Mouse (Mus musculus) c-Kit-positive CD71-negative TER-119-negative erythroid progenitor cells, embryonic 14.5 days (primary cell): ENCODE results near the gene Ampd2.

ENCODE experiments used
- DNase-seq: peaks from one replicate; pipeline ENCODE4 v3.0.0-alpha.2; 2013; ENCODE audit warnings: low read depth

Ampd2 gene

GRCm38 (mm10) chr3:108094976-108095760, 8.7 kb upstream of the Ampd2 start:
- DNase-seq: no peak

GRCm38 (mm10) chr3:108094146-108094545, 7.7 kb upstream of the Ampd2 start:
- no peak for DNase-seq

DNA sequence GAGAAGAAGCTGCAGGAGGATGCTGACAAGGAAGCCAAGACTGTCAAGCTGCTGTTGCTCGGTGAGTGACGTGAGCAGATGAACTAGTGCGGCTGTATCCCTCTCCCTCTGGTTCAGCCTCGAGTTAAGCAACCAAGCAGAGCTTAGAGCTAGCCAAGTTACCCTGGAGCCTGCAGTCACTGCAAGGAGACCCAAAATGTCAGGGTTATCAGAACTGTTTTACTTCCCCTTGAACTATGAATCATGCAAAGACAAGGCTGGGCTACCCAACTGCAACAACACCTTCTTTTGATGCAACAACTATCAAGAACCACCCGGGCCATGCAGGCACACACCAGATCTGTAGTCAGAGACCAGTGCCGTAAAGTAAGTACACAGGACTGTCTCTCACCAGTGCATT, 6.9 kb upstream of the Ampd2 start:
- DNase-seq: no peak

DNA sequence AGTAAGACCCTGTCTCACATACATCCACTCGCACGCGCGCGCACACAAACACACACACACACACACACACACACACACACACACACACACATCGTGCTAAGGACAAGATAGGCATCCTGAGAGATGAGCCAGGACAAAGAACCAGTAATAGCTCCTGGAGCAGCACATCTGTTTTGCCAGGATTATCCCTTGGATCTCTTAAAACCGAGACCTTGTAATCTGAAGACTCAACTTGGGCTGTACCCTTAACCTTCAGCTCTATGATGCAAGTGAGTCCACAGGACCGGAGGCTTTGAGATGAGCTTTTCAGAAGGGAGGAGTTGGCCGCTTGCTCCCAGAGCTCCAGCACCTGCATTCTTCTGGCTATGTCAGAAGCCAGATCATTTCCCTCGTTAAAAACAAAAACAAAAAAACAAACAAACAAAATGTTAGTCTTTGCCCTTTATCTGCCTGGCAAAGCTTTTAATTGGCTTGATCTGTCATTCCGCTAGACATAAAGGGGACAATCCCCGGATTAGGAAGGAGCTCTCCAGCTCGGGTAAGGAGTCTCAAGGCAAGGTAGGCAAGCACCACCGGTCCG, 6.2 kb upstream of the Ampd2 start, which contains the start of gene Gnat2:
Gene Gnat2 (plus strand): TSS at position 254 of the 580 bp plus-strand sequence.
- no peak for DNase-seq

DNA sequence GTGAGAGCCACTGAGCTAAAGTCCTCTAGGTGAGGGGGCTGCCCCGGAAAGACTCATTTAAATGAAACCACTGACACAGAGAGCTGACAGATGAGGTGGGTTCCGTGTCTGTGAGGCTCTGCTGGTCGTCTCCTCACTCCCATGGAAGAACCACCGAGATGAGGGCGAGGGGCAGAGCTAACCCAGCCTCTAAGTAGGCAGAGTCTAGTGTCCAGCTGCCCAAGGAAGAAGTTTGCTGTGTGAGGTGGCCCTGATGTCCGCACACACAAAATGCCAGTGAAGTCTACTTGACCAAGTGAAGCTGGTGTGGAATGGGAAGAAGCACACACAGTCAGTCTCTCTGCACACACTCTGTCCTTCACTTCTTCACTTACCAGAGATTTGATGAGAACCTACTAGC, 5.6 kb upstream of the Ampd2 start:
- DNase-seq: no peak

DNA sequence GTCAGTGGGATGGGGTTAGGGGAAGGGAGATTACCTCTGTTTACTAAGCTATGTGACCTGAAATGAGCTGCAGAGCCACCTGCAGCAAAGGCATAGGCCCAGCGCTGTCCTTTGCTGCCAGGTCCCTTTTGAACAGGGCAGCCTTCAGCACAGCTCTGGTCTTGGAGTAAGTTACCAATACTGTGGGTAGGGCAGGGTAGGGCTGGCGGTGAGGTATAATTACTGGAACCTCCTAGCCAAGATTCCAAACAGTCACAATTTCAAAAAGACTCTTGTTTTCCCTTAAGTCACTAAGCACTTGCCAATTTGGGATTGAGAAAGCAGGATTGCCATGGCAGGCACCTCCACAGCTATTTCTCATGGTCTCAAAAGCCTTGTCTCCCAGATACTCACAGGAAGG, 4.1 kb upstream of the Ampd2 start:
- no peak for DNase-seq

DNA sequence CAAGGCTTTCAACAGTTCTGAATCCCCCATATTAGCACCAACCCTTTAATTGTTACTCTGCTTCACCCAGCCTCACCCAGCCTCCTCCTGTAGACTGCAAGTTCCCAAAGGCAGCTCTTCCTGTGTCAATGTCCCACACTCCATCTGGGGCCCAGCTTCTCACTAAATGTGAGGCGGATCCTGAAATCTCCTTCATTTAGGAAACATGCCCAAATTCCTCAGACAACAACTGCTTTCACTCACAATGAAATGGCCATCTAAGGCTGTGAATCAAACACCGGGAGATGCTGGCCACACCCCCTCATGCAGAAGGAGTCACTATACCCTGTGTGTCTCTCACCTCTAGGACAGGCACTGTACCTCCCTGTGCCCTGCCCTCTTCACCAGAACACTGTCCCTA, 3.5 kb upstream of the Ampd2 start:
- DNase-seq: no peak

DNA sequence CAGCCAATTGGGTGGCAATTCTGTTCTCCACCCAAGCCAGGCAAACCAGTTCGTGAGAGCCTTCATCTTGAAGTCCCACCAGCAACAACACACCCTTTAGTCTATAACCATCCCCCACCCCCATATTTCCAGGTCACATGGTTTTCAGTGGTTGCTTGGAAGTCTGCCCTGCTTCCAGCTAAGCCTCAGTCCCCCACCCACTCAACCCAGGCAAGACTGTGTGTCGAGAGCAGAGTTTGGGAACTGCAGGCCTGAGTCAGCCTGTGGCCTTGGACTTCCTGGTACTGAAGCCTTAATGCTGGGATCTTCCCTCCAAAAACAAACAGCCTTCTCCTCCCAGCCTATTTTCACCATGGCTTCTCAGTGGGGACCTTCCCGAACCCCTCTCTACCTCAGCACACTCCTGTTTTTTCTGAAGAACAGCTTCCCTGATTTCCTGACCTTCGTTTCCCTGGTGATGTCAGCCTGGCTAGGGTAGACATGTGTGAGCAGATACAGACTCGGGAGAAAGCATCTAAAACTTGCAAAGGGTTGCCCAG, 2.5 kb upstream of the Ampd2 start:
- no peak for DNase-seq

- DNase-seq: no peak
These were observed 878 bp upstream of the Ampd2 start for GRCm38 (mm10) chr3:108087329-108087728.

GRCm38 (mm10) chr3:108085721-108086469, 556 bp downstream of the Ampd2 start:
- no peak for DNase-seq

GRCm38 (mm10) chr3:108085281-108085720, 1.1 kb downstream of the Ampd2 start:
- DNase-seq: peak; percentile 85

DNA sequence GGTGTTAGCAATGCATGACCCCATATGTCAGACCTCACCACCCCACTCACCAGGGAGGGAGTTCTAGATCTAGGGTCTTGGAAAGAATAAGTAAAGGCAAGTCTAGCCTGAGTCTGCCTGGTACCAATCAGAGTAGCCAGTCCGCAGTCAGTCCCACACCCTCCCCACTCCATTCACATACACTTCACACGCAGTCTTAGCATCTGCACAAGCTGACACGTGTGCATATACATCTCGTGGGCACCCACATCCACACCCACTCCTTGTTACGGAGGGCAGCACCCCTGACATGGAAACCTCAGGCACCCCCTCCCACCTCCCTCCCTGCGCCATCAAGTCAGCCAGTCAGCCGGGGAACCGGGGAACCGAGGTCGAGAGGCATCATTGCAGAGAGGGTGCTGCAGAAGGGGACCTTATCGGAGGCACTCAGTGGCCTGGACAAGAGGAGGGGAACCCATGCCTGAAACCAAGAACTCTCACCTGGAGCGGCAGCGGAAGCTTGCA, 1.6 kb downstream of the Ampd2 start:
- DNase-seq: no peak

- no peak for DNase-seq
These were observed 2.5 kb downstream of the Ampd2 start for GRCm38 (mm10) chr3:108083904-108084407.

DNA sequence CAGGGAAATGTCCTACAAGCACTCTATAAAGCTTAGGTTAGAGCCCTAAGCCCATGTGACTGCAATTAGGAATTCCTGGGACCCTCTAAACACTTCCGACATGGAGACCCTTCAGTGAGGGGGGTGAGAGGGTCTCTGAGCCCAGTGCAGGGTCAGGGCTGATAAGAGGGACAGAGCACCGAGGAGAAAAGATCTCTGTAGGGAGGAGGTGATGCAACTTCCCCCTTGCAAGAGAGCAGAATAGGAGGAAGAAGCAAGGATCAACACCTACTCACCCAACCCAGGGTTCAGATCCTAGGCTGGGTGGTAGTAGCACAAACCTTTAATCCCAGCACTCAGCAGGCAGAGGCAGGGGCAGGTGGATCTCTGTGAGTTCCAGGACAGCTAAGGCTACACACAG, 3.3 kb downstream of the Ampd2 start:
- no peak for DNase-seq

DNA sequence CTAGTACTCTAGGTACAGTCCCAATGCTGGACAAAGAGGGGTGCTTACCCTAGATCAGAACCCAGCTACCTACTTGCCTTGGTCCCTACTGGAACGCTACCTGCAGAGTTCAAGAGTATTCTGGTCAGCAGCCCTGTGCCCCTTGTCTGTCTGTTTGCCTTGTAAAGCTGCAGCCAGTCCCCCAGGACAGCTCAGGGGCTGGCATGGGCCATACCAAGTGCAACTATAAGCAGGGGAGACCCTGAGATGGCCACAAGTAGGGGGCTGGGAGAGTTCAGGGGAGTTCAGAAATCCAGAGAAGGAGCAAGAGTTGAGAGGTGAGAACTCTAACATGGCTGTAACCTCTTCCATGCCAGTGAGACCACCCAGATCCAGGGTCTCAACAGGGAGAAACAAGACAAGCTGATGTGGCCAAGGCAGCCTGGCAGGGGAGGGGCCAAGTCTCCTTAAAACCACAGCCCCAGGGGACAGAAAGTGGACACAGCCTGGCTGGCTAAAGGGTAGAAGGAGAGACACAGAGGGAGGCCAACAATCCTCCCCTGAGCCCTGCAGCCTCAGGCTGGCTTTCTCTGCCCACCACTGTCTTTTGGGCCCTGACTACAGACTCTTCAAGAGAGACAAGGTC, 4.1 kb downstream of the Ampd2 start:
- no peak for DNase-seq

- DNase-seq: no peak
These were observed 4.8 kb downstream of the Ampd2 start for GRCm38 (mm10) chr3:108081681-108082080.

GRCm38 (mm10) chr3:108076836-108077235, 9.6 kb downstream of the Ampd2 start:
- DNase-seq: no peak

DNA sequence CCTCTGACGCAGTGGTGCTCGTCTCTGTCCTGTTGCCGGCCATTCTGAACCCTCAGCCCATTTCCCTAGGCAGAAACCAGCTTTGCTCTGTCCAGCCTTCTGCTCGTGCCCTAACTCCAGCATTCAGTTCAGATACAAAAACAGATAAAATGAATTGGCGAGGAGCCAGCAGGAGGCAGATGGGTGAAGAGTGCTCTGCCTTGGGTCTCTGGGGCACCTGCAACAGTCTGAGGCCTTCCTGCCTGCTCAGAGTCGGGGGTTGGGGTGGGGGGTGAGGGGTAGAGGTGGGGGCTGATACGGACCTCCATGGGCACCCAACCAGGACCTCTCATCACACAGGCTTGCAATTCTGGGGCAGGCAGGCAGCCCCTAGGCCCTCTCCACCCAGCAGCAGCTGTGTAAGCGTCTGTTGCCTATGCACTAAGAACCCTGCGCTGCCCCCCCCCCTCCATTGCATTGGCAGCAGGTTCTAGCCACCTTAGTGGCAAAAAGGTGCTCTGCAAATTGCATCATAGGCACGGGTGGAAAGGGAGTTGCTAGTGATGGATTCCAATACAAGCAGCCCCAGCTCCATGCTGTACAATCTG, 13.4 kb downstream of the Ampd2 start:
- DNase-seq: no peak

DNA sequence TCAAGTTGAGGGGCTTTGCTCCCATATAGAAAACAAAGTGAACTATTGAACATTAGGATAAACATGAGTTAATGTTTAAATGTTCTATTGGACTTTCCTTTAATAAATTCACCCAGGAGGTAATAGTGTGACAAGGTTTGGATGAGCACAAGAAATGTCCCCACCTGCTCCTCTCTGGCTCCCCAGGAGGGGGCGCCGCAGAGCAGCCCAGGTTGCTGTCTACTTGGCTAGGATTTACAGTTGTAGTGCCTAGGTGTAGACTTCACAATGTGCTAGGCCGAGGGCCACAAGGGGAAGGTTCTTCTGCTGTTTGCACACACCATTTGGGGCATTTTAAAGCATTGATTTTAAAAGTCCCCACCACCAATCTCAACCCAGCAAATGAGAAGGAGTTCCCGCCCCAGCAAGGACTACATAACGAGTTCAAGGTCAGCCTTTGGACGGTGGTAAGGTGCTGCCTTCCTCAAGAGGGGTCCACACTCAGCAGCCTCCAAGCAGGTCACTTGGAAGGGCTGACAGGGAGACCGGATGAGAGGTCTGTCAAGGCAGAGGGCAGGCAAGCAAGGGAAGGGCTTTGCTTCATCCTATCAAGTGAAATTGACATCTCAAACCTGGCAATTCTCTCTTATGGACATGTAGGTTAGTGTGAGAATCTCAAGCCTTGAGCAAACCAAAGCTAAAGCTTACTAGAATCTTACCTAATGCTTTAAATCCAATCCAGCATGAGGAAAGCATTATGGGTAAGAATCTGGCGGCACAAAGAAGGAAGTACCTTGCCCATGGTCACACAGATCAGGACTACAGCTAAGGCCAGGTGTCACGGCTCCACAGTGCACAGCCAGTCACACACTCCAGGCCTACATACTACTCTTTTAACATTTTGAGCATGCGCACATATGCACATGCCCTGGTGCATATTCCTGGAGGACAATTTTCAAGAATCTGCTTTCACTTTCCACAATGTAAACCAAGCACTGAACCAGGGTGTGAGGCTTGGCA, 15.9 kb downstream of the Ampd2 start:
- peak; percentile 60 for DNase-seq

DNA sequence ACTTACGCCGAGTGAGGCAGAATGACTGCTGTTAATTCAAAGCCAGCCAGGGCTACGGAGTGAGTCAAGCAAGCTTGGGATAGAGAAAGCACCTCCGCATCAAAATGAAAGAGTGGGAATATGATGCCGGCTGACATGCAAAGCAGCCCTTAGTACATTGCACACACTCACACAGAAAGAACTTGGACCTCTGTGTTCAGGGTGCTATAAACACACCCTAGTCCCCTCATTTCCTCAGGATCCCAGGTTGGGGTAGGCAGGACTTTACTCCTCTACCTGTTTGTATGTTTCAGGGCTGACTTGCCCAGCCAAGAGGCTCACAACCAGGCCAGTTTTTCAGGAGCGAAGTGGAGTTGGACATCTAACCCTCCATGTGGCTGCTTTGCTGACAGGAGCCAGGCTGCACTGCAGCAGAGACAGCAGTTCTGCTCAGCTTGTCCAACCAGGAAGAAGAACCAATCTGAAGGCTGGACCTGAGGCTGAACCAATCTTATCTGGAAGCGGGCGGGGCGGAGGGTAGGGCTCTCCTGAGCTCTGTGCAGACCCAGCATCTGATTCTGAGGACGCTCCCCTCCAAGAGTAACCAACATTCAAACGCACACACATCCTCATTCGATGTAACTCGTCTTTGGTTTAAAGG, 17.1 kb downstream of the Ampd2 start:
- DNase-seq: no peak
